Mouse (Mus musculus): ENCODE data around the gene Phf19. TPM values are rescaled to one million over a fixed set of nuclear protein-coding genes. Genes with fewer than 3 reads are reported as not detected.

Gene Phf19
- total and polyA plus RNA-seq, 3 experiments, result 16.8 to 25.4 (median 20.5) TPM

DNA sequence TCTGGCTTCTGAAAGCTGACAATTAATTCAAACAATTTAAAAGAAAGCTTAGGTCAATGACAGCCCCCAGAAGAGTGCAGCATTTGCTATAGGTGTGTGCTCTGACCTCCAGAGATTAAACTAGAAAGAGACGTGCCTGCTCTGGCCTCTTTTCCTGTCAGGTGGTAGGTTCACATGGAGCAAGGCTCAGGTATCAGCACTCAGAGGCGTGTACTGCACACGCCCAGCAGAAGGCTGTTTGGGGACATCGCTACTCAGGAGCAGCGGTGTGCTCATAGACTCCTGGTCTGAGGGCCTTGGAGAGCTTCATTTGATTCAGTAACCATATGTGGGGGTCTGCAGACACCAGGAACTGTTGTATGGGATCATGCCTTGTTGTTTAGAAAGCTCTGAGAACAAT lies 13.5 kb upstream of the Phf19 start:
- no peak for DNase-seq (ENCODE audit: extremely low read depth)
- Histone ChIP-seq H3K79me2 (replicated peaks; ENCODE audit: control insufficient read depth, extremely low read depth, insufficient read depth, poor library complexity, severe bottlenecking) (no peaks in the 10 kb centered on the region), H3K4me1 (ENCODE audit: control insufficient read depth in 1 of 2, insufficient read depth in 2 of 2) (peaks cover 0 to 10% of the 10 kb centered on the region in 2 experiments; a peak in 2 of 4 replicates), H3K27ac (ENCODE audit: insufficient read depth, low read depth) (no peak overlapping the region), H3K36me3 (replicated peaks in 1 of 2; ENCODE audit: control insufficient read depth in 1 of 2, insufficient read depth in 1 of 2, low read length in 1 of 2) (no peaks in the 10 kb centered on the region), H3K27me3 (replicated peaks) (no peaks in the 10 kb centered on the region), H3K4me2 (ENCODE audit: insufficient read depth, low read depth, poor library complexity, severe bottlenecking) (no peak overlapping the region), H3K4me3 (replicated peaks in 1 of 3; ENCODE audit: low read depth in 2 of 3, low read length in 2 of 3, poor library complexity in 1 of 3) (no peak overlapping the region), H3K9me3 (replicated peaks; ENCODE audit: low read length) (no peaks in the 10 kb centered on the region), H3K9ac (ENCODE audit: insufficient read depth, low read depth) (no peak overlapping the region)
- TF ChIP-seq ZKSCAN1 (IDR thresholded peaks at IDR 0.05; ENCODE audit: borderline replicate concordance, low read depth, low read length), result no peak
- no peak for TF ChIP-seq TBP (conservative IDR thresholded peaks at IDR 0.05; ENCODE audit: low read depth, low read length)
- in situ Hi-C loops (cut with MboI; ENCODE audit: low pct_ligation_motif_present, low pct_unique_long_range_greater_than_20kb, low sequenced_read_pairs), result no loop called here
- dilution Hi-C loops (cut with MboI; ENCODE audit: extremely low pct_ligation_motif_present, extremely low pct_unique_long_range_greater_than_20kb, low sequenced_read_pairs), result no loop called here

DNA sequence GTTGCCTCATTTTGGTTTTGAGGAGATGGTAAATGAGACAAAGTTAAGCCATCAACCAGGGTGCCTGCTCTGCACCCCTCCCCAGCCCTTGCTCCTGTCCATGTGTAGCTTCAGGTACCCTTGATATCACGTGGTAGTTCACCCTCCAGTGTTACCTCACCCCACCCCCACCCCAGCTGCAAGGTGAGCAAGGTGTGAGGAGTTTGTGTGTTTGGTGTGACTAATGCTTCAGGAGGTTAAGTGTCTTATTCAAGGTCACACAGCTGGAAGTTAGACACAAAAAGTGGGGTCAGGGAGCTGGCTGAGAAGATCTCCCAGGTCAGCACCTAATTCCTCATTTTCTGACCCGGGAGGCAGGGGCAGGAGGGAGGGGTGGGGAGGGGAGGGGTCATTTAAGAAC lies 8.9 kb upstream of the Phf19 start:
- no peak overlapping the region for H3K27ac ChIP-seq (ENCODE audit: insufficient read depth, low read depth)
- no peaks in the 10 kb centered on the region for H3K9me3 ChIP-seq (replicated peaks; ENCODE audit: low read length)

DNA sequence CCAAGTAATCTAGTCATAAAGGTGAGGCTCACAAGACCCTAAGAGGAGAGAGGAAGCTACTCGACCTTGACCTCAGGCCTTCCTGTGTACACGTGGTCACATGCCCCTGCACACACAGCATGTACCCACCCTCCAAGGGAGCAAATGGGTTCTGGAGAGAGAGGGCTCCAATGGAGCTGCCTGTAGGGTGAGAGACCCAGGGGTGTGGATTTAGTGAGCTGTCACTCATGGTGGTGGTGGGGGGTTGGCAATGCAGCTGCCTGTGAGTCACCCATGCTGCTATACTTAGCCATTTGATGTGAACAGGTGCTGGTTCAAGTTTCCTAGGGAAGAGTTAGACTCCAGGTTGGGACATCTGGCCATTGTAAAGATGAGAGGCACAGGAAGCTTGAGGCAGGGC lies 6.3 kb upstream of the Phf19 start:
- in situ Hi-C loops (cut with MboI; ENCODE audit: low pct_ligation_motif_present, low pct_unique_long_range_greater_than_20kb, low sequenced_read_pairs) (no loop called here), dilution Hi-C loops (cut with MboI; ENCODE audit: extremely low pct_ligation_motif_present, extremely low pct_unique_long_range_greater_than_20kb, low sequenced_read_pairs) (no loop called here)
- Histone ChIP-seq H3K4me1 (ENCODE audit: control insufficient read depth in 1 of 2, insufficient read depth in 2 of 2) (peaks cover 13 to 29% of the 10 kb centered on the region in 2 experiments), H3K4me3 (replicated peaks in 1 of 3; ENCODE audit: low read depth in 2 of 3, low read length in 2 of 3, poor library complexity in 1 of 3) (no peak overlapping the region), H3K9ac (ENCODE audit: insufficient read depth, low read depth) (no peak overlapping the region), H3K27ac (ENCODE audit: insufficient read depth, low read depth) (no peak overlapping the region), H3K4me2 (ENCODE audit: insufficient read depth, low read depth, poor library complexity, severe bottlenecking) (no peak overlapping the region), H3K27me3 (replicated peaks) (no peaks in the 10 kb centered on the region), H3K9me3 (replicated peaks; ENCODE audit: low read length) (no peaks in the 10 kb centered on the region), H3K79me2 (replicated peaks; ENCODE audit: control insufficient read depth, extremely low read depth, insufficient read depth, poor library complexity, severe bottlenecking) (no peaks in the 10 kb centered on the region), H3K36me3 (replicated peaks in 1 of 2; ENCODE audit: control insufficient read depth in 1 of 2, insufficient read depth in 1 of 2, low read length in 1 of 2) (no peaks in the 10 kb centered on the region)
- TF ChIP-seq RAD21 (IDR thresholded peaks at IDR 0.05; ENCODE audit: low read depth, low read length), result no peak
- TF ChIP-seq TCF12 (IDR thresholded peaks at IDR 0.05; ENCODE audit: low read depth, low read length), result peak; percentile 65; the same call in 1 of the 2 replicates
- TF ChIP-seq CHD1 (IDR thresholded peaks at IDR 0.05; ENCODE audit: low read depth, low read length), result no peak
- TF ChIP-seq NRF1 (IDR thresholded peaks at IDR 0.05; ENCODE audit: low read depth, low read length), result no peak
- TF ChIP-seq HCFC1 (IDR thresholded peaks at IDR 0.05; ENCODE audit: low read depth, low read length), result no peak
- TF ChIP-seq JUN (IDR thresholded peaks at IDR 0.05; ENCODE audit: insufficient read depth, low read depth, low read length), result no peak
- peak; percentile 67 for TF ChIP-seq ETS1 (conservative IDR thresholded peaks at IDR 0.05; ENCODE audit: low read depth, low read length)
- TF ChIP-seq IRF4 (IDR thresholded peaks at IDR 0.05; ENCODE audit: low read depth, low read length), result no peak
- peak; percentile 79; the same call in 1 of the 2 replicates for TF ChIP-seq MEF2A (IDR thresholded peaks at IDR 0.05; ENCODE audit: borderline replicate concordance, low read depth, low read length)
- peak; percentile 59; the same call in 1 of the 2 replicates for TF ChIP-seq EP300 (IDR thresholded peaks at IDR 0.05; ENCODE audit: low read length)
- no peak for TF ChIP-seq ZKSCAN1 (IDR thresholded peaks at IDR 0.05; ENCODE audit: borderline replicate concordance, low read depth, low read length)
- no peak for TF ChIP-seq POLR2A (IDR thresholded peaks at IDR 0.05; ENCODE audit: low read depth, low read length)
- no peak for TF ChIP-seq UBTF (IDR thresholded peaks at IDR 0.05; ENCODE audit: low read depth, low read length)
- TF ChIP-seq ZMIZ1 (IDR thresholded peaks at IDR 0.05; ENCODE audit: low read depth, low read length), result no peak
- no peak for TF ChIP-seq E2F4 (IDR thresholded peaks at IDR 0.05; ENCODE audit: insufficient replicate concordance, low read depth, low read length)
- TF ChIP-seq PAX5 (IDR thresholded peaks at IDR 0.05; ENCODE audit: low read length), result no peak
- DNase-seq (ENCODE audit: extremely low read depth), result peak; percentile 52

More for the DNA sequence above, 8.9 kb upstream of the Phf19 start:
- Histone ChIP-seq H3K4me2 (ENCODE audit: insufficient read depth, low read depth, poor library complexity, severe bottlenecking) (no peak overlapping the region), H3K36me3 (replicated peaks in 1 of 2; ENCODE audit: control insufficient read depth in 1 of 2, insufficient read depth in 1 of 2, low read length in 1 of 2) (no peaks in the 10 kb centered on the region), H3K4me1 (ENCODE audit: control insufficient read depth in 1 of 2, insufficient read depth in 2 of 2) (peaks cover 11 to 29% of the 10 kb centered on the region in 2 experiments), H3K4me3 (replicated peaks in 1 of 3; ENCODE audit: low read depth in 2 of 3, low read length in 2 of 3, poor library complexity in 1 of 3) (no peak overlapping the region), H3K79me2 (replicated peaks; ENCODE audit: control insufficient read depth, extremely low read depth, insufficient read depth, poor library complexity, severe bottlenecking) (no peaks in the 10 kb centered on the region), H3K9ac (ENCODE audit: insufficient read depth, low read depth) (no peak overlapping the region), H3K27me3 (replicated peaks) (no peaks in the 10 kb centered on the region)
- in situ Hi-C loops (cut with MboI; ENCODE audit: low pct_ligation_motif_present, low pct_unique_long_range_greater_than_20kb, low sequenced_read_pairs), result no loop called here
- TF ChIP-seq PAX5 (IDR thresholded peaks at IDR 0.05; ENCODE audit: low read length), result no peak
- TF ChIP-seq TBP (conservative IDR thresholded peaks at IDR 0.05; ENCODE audit: low read depth, low read length), result no peak
- TF ChIP-seq CHD2 (IDR thresholded peaks at IDR 0.05; ENCODE audit: low read length), result no peak
- no peak for TF ChIP-seq JUND (conservative IDR thresholded peaks at IDR 0.05; ENCODE audit: low read depth, low read length)
- no peak for TF ChIP-seq KAT2A (IDR thresholded peaks at IDR 0.05; ENCODE audit: insufficient replicate concordance, low read length)
- no peak for TF ChIP-seq USF1 (IDR thresholded peaks at IDR 0.05; ENCODE audit: low read depth, low read length)
- TF ChIP-seq UBTF (IDR thresholded peaks at IDR 0.05; ENCODE audit: low read depth, low read length), result no peak
- TF ChIP-seq ZKSCAN1 (IDR thresholded peaks at IDR 0.05; ENCODE audit: borderline replicate concordance, low read depth, low read length), result no peak
- no peak for TF ChIP-seq HCFC1 (IDR thresholded peaks at IDR 0.05; ENCODE audit: low read depth, low read length)
- no peak for TF ChIP-seq CHD1 (IDR thresholded peaks at IDR 0.05; ENCODE audit: low read depth, low read length)
- no peak for TF ChIP-seq NELFE (IDR thresholded peaks at IDR 0.05; ENCODE audit: low read depth, low read length)
- no peak for TF ChIP-seq ELF1 (IDR thresholded peaks at IDR 0.05; ENCODE audit: low read depth, low read length)
- dilution Hi-C loops (cut with MboI; ENCODE audit: extremely low pct_ligation_motif_present, extremely low pct_unique_long_range_greater_than_20kb, low sequenced_read_pairs), result no loop called here
- DNase-seq (ENCODE audit: extremely low read depth), result no peak
